Mouse (Mus musculus): ENCODE data around the gene Jmjd8. TPM values are rescaled to one million over a fixed set of nuclear protein-coding genes. Genes with fewer than 3 reads are reported as not detected.
A peak's percentile ranks its signal among the peaks of the same experiment; 100 is the strongest.

The Jmjd8 gene
- polyA plus RNA-seq, 1 experiment = 13.4 TPM

GRCm38 (mm10) chr17:25872676-25873075 is 44.0 kb downstream of the Jmjd8 start:
- Histone ChIP-seq H3K27ac (ENCODE audit: control insufficient read depth, insufficient read depth, low read depth, low read length, poor library complexity) (no peak overlapping the region), H3K4me3 (replicated peaks; ENCODE audit: control insufficient read depth, low read depth, low read length) (no peak overlapping the region), H3K4me1 (ENCODE audit: control insufficient read depth, insufficient read depth, low read length) (peaks cover 6% of the 10 kb centered on the region)
- TF ChIP-seq CTCF (IDR thresholded peaks at IDR 0.05; ENCODE audit: control insufficient read depth, insufficient read depth, low read length) (no peak), POLR2A (IDR thresholded peaks at IDR 0.05; ENCODE audit: borderline replicate concordance, control insufficient read depth, low read depth, low read length) (no peak)
- WGBS = 80% methylated on average over 3 of the region's 3 CpGs

GRCm38 (mm10) chr17:25873405-25874147 is 44.9 kb downstream of the Jmjd8 start:
- Histone ChIP-seq H3K27ac (ENCODE audit: control insufficient read depth, insufficient read depth, low read depth, low read length, poor library complexity) (no peak overlapping the region), H3K4me1 (ENCODE audit: control insufficient read depth, insufficient read depth, low read length) (peaks cover 6% of the 10 kb centered on the region), H3K4me3 (replicated peaks; ENCODE audit: control insufficient read depth, low read depth, low read length) (no peak overlapping the region)
- 73% methylated on average over 11 of the region's 11 CpGs for WGBS
- TF ChIP-seq CTCF (IDR thresholded peaks at IDR 0.05; ENCODE audit: control insufficient read depth, insufficient read depth, low read length) (no peak), POLR2A (IDR thresholded peaks at IDR 0.05; ENCODE audit: borderline replicate concordance, control insufficient read depth, low read depth, low read length) (no peak)

GRCm38 (mm10) chr17:25874148-25874720 is 45.6 kb downstream of the Jmjd8 start:
- Histone ChIP-seq H3K4me1 (ENCODE audit: control insufficient read depth, insufficient read depth, low read length) (peaks cover 5% of the 10 kb centered on the region), H3K4me3 (replicated peaks; ENCODE audit: control insufficient read depth, low read depth, low read length) (peak overlapping the region; percentile 99), H3K27ac (ENCODE audit: control insufficient read depth, insufficient read depth, low read depth, low read length, poor library complexity) (peak overlapping the region; percentile 46)
- TF ChIP-seq POLR2A (IDR thresholded peaks at IDR 0.05; ENCODE audit: borderline replicate concordance, control insufficient read depth, low read depth, low read length) (no peak), CTCF (IDR thresholded peaks at IDR 0.05; ENCODE audit: control insufficient read depth, insufficient read depth, low read length) (no peak)
- WGBS = 9% methylated on average over 14 of the region's 14 CpGs

- under 1% methylated on average over 25 of the region's 25 CpGs for WGBS
These were observed 46.1 kb downstream of the Jmjd8 start, which contains the start of gene Mettl26 for GRCm38 (mm10) chr17:25874721-25875170. Gene Mettl26, plus strand, starts transcription at chr17:25875074.

GRCm38 (mm10) chr17:25875171-25876136 is 46.8 kb downstream of the Jmjd8 start:
- peak overlapping the region; percentile 70 for H3K27ac ChIP-seq (ENCODE audit: control insufficient read depth, insufficient read depth, low read depth, low read length, poor library complexity)
- peaks cover 5% of the 10 kb centered on the region for H3K4me1 ChIP-seq (ENCODE audit: control insufficient read depth, insufficient read depth, low read length)
- peak overlapping the region; percentile 99 for H3K4me3 ChIP-seq (replicated peaks; ENCODE audit: control insufficient read depth, low read depth, low read length)
- TF ChIP-seq CTCF (IDR thresholded peaks at IDR 0.05; ENCODE audit: control insufficient read depth, insufficient read depth, low read length) (0 out of 2 replicates have a peak, but pooled peaks have one; percentile 0), POLR2A (IDR thresholded peaks at IDR 0.05; ENCODE audit: borderline replicate concordance, control insufficient read depth, low read depth, low read length) (peak; percentile 83; the same call in 1 of the 2 replicates)
- WGBS = under 1% methylated on average over 59 of the region's 59 CpGs

More at GRCm38 (mm10) chr17:25874721-25875170, 46.1 kb downstream of the Jmjd8 start, which contains the start of gene Mettl26:
- peak within 1 kb of the TSS; percentile 70 for H3K27ac ChIP-seq (ENCODE audit: control insufficient read depth, insufficient read depth, low read depth, low read length, poor library complexity)
- TF ChIP-seq CTCF (IDR thresholded peaks at IDR 0.05; ENCODE audit: control insufficient read depth, insufficient read depth, low read length) (peak; percentile 18; the same call in 1 of the 2 replicates), POLR2A (IDR thresholded peaks at IDR 0.05; ENCODE audit: borderline replicate concordance, control insufficient read depth, low read depth, low read length) (no peak)
- peaks cover 5% of the 10 kb centered on the region for H3K4me1 ChIP-seq (ENCODE audit: control insufficient read depth, insufficient read depth, low read length)
- peak within 1 kb of the TSS; percentile 99 for H3K4me3 ChIP-seq (replicated peaks; ENCODE audit: control insufficient read depth, low read depth, low read length)

GRCm38 (mm10) chr17:25876347-25876915 is 47.8 kb downstream of the Jmjd8 start:
- Histone ChIP-seq H3K27ac (ENCODE audit: control insufficient read depth, insufficient read depth, low read depth, low read length, poor library complexity) (no peak overlapping the region), H3K4me3 (replicated peaks; ENCODE audit: control insufficient read depth, low read depth, low read length) (peak overlapping the region; percentile 13), H3K4me1 (ENCODE audit: control insufficient read depth, insufficient read depth, low read length) (peaks cover 5% of the 10 kb centered on the region)
- 70% methylated on average over 10 of the region's 10 CpGs for WGBS
- TF ChIP-seq POLR2A (IDR thresholded peaks at IDR 0.05; ENCODE audit: borderline replicate concordance, control insufficient read depth, low read depth, low read length) (no peak), CTCF (IDR thresholded peaks at IDR 0.05; ENCODE audit: control insufficient read depth, insufficient read depth, low read length) (no peak)

GRCm38 (mm10) chr17:25877025-25877424 is 48.4 kb downstream of the Jmjd8 start:
- Histone ChIP-seq H3K27ac (ENCODE audit: control insufficient read depth, insufficient read depth, low read depth, low read length, poor library complexity) (no peak overlapping the region), H3K4me1 (ENCODE audit: control insufficient read depth, insufficient read depth, low read length) (peaks cover 5% of the 10 kb centered on the region), H3K4me3 (replicated peaks; ENCODE audit: control insufficient read depth, low read depth, low read length) (no peak overlapping the region)
- WGBS = 79% methylated on average over 3 of the region's 3 CpGs
- no peak for TF ChIP-seq CTCF (IDR thresholded peaks at IDR 0.05; ENCODE audit: control insufficient read depth, insufficient read depth, low read length)
- no peak for TF ChIP-seq POLR2A (IDR thresholded peaks at IDR 0.05; ENCODE audit: borderline replicate concordance, control insufficient read depth, low read depth, low read length)
